Mouse (Mus musculus) bone marrow macrophage, adult 2 months (primary cell): ENCODE measurements around the gene Cbx7.

Source experiments
- CTCF ChIP-seq: IDR thresholded peaks from 2 replicates; pipeline ENCODE4 v1.5.1; 2012; ENCODE audit warnings: low read depth, mild to moderate bottlenecking, low read length, moderate library complexity
- POLR2A ChIP-seq: IDR thresholded peaks from 2 replicates; pipeline ENCODE4 v1.6.1; 2012; ENCODE audit warnings: mild to moderate bottlenecking, low read depth, low read length, borderline replicate concordance

GRCm38 (mm10) chr15:79879319-79879718 lies 91.6 kb downstream of the Cbx7 start:
- TF ChIP-seq POLR2A (no peak), CTCF (no peak)
